Mouse (Mus musculus) embryonic facial prominence, embryonic 12.5 days (tissue): Measurements from ENCODE around the gene Haus3. TPM values are rescaled to one million over a fixed set of nuclear protein-coding genes. Genes with fewer than 3 reads are reported as not detected.

Experiments used
- polyA plus RNA-seq: library from polyadenylated mRNA; unstranded; fragments of >200 nt; fragmentation: Nextera tagmentation; extraction: Ambion mirVana; gene quantifications from 2 replicates; pipeline ENCODE4 v1.2.1, GENCODE M21; 2016

The Haus3 gene
- polyA plus RNA-seq, 1 experiment from 2014 or later, result 45.1 TPM

Other genes with a start within 250 kb of the Haus3 start
- gene Nelfa, start 233.1 kb downstream of the Haus3 start, polyA plus RNA-seq, result 69.7 and 74.3 TPM in 2 replicates
- 213 and 239 TPM in 2 replicates for gene Gm1673, start 186.1 kb downstream of the Haus3 start, polyA plus RNA-seq
- gene Nat8l, start 173.5 kb downstream of the Haus3 start, polyA plus RNA-seq, result 0.34 and 0.41 TPM in 2 replicates
- gene Poln, start 79 bp downstream of the Haus3 start, polyA plus RNA-seq, result 0.64 and 1.2 TPM in 2 replicates
- 39.8 and 41.8 TPM in 2 replicates for gene Mxd4, start 18.2 kb upstream of the Haus3 start, polyA plus RNA-seq
- gene Zfyve28, start 118.9 kb upstream of the Haus3 start, polyA plus RNA-seq, result 1.5 and 2.4 TPM in 2 replicates
- not detected in 2 replicates for gene Cfap99, start 119.1 kb upstream of the Haus3 start, polyA plus RNA-seq
- 170 and 179 TPM in 2 replicates for gene Rnf4, start 166.8 kb upstream of the Haus3 start, polyA plus RNA-seq
- gene Fam193a, start 200.4 kb upstream of the Haus3 start, polyA plus RNA-seq, result 15.8 and 15.9 TPM in 2 replicates